Mouse (Mus musculus) common myeloid progenitor, adult 5-6 weeks (primary cell): Measurements from ENCODE around the gene Cdkl5. TPM values are rescaled to one million over a fixed set of nuclear protein-coding genes. Genes with fewer than 3 reads are reported as not detected.

Source experiments
- ATAC-seq: replicated peaks from 2 replicates; pipeline ENCODE4 v1.8.0; 2016; ENCODE audit warnings: low read depth, mild to moderate bottlenecking, moderate TSS enrichment, inconsistent platforms; ENCODE audit not compliant: poor library complexity, severe bottlenecking
- total RNA-seq: library from RNA; stranded (forward); fragments of 200-1000, 187-1606 nt; gene quantifications from 2 replicates; pipeline ENCODE4 v1.2.3, GENCODE M21; 2017

Gene Cdkl5
- total RNA-seq, 1 experiment from 2014 or later, result 2.4 TPM

- ATAC-seq, result peak; percentile 97
These were observed 228.9 kb downstream of the Cdkl5 start for GRCm38 (mm10) chrX:160765389-160766232.

DNA sequence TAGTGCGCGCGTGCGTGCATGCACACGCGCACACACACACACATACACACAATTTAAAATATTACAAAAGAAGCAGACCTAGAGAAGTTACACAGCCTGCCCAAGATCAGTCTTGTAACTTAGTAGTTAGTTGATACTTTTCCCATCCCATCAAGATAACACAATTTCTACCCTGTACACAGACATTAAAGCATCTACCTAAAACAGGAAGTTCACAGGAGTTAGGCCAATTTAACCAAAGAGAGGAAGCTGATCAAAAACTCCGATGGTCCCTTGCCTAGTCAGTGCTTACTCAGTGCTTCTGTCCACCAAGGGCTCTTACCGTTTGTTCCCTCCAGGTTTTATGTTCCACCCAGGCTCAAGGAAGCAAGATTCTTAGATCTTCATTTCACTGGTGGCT is 243.7 kb downstream of the Cdkl5 start:
- peak; percentile 60; the same call in 1 of the 2 replicates for ATAC-seq

- no peak for ATAC-seq
These were observed 245.9 kb downstream of the Cdkl5 start for GRCm38 (mm10) chrX:160748653-160749052.

DNA sequence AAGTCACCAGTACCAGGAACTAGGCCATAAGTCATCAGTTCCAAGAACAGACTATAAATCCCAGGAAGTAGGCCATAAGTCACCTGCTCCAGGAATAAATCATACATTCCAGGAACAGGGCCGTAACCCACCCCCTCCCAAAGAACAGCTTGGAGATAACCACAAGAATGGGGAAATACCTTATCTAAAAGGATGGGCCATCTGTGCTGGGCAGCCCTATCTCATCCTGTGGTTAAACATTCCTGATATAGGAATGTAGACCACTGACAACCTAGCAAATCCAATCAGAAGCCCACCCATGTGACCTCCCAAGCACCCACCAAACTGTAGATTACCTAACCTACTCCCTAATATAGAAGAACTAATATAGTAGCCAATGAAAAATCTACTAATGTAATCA is 249.1 kb downstream of the Cdkl5 start:
- ATAC-seq, result no peak

DNA sequence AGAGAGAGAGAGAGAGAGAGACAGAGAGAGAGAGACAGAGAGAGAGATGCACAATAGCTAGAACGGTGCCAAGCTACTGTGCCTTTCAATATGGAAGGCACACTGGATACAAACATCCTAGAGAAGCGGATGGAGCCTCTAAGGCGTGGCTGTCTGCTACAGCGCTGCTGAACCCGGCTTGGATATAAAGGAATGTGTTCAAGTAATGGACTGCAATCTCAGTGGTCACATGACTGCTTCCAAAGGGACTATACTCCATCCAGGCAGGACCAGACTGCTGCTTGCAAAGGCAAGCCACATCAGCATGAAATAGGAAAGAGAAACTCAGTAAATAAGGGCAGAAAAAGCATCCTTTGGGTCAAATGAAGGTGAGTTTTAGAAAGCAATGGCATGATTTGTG is 258.9 kb downstream of the Cdkl5 start, which contains the start of gene Ppef1:
Ppef1 (minus strand) TSS at position 116 of the 400 bp plus-strand sequence.
- ATAC-seq, result no peak

Other genes starting within 250 kb of the Cdkl5 start
- not detected in 2 replicates for gene Rs1, start 226.7 kb downstream of the Cdkl5 start, total RNA-seq
- not detected in 2 replicates for gene Gja6, start 87.7 kb downstream of the Cdkl5 start, total RNA-seq
- 4.5 and 6.0 TPM in 2 replicates for gene Scml2, start 122.5 kb upstream of the Cdkl5 start, total RNA-seq